Mouse (Mus musculus) midbrain, embryonic 14.5 days (tissue): ENCODE results near the gene Atg3. TPM values are rescaled to one million over a fixed set of nuclear protein-coding genes. Genes with fewer than 3 reads are reported as not detected.

ENCODE experiments used
- ATAC-seq: fragments of 200-750 bp; cut with Nextera tagmentation; 2 replicates; pipeline ENCODE4 v1.8.0; 2017; ENCODE audit warnings: moderate number of reproducible peaks, moderate library complexity; ENCODE audit not compliant: low FRiP score, low TSS enrichment
- DNase-seq: peaks from one replicate; pipeline ENCODE4 v3.0.0-alpha.2; 2015
- H3K27ac ChIP-seq: fragments of 300-500 bp; sonication (generic); replicated peaks from 2 replicates; pipeline ENCODE4 v1.5.1; 2014; ENCODE audit warnings: mild to moderate bottlenecking, low read depth, low read length, moderate library complexity
- H3K27me3 ChIP-seq: fragments of 300-500 bp; sonication (generic); 2 replicates; pipeline ENCODE4 v1.6.1; 2014; ENCODE audit warnings: low read length, control low read depth, mixed read lengths; ENCODE audit not compliant: control insufficient read depth, insufficient read depth
- H3K36me3 ChIP-seq: fragments of 300-500 bp; sonication (generic); 2 replicates; pipeline ENCODE4 v1.6.1; 2014; ENCODE audit warnings: low read length, control low read depth; ENCODE audit not compliant: control insufficient read depth, insufficient read depth
- H3K4me1 ChIP-seq: fragments of 300-500 bp; sonication (generic); 2 replicates; pipeline ENCODE4 v1.6.1; 2014; ENCODE audit warnings: mild to moderate bottlenecking, antibody characterized with exemption, low read length, control low read depth; ENCODE audit not compliant: control insufficient read depth, insufficient read depth
- H3K4me2 ChIP-seq: fragments of 300-500 bp; sonication (generic); 2 replicates; pipeline ENCODE4 v1.6.1; 2014; ENCODE audit warnings: mild to moderate bottlenecking, low read length, moderate library complexity
- H3K4me3 ChIP-seq: fragments of 300-500 bp; sonication (generic); replicated peaks from 2 replicates; pipeline ENCODE4 v1.5.1; 2014; ENCODE audit warnings: low read depth, low read length
- H3K9ac ChIP-seq: fragments of 300-500 bp; sonication (generic); replicated peaks from 2 replicates; pipeline ENCODE4 v1.6.1; 2014; ENCODE audit warnings: mild to moderate bottlenecking, low read length, moderate library complexity
- H3K9me3 ChIP-seq: fragments of 300-500 bp; sonication (generic); 2 replicates; pipeline ENCODE4 v1.6.1; 2016; ENCODE audit warnings: low read length, control low read depth, mixed read lengths; ENCODE audit not compliant: control insufficient read depth
- WGBS: fragments of 180-500 bp; shearing (Covaris S2); extraction: QIAGEN DNeasy Blood & Tissue Kit; methylation state at CpG from one replicate; pipeline ENCODE4 v1.1.7; 2014; 5-methylcytosine and 5-hydroxymethylcytosine counted together
- polyA plus RNA-seq: library from polyadenylated mRNA; unstranded; fragments of >200 nt; fragmentation: Nextera tagmentation; extraction: Ambion mirVana; gene quantifications from 2 replicates; pipeline ENCODE4 v1.2.1, GENCODE M21; 2014

Gene Atg3
- polyA plus RNA-seq, 1 experiment from 2014 or later = 46.6 TPM

GRCm38 (mm10) chr16:45141711-45142110, 16.9 kb upstream of the Atg3 start:
- 99% methylated on average over 5 of the region's 5 CpGs for WGBS
- Histone ChIP-seq H3K27me3 (no peaks in the 10 kb centered on the region), H3K27ac (no peak overlapping the region), H3K36me3 (peaks cover 71% of the 10 kb centered on the region), H3K4me2 (no peak overlapping the region), H3K9ac (no peak overlapping the region), H3K9me3 (no peaks in the 10 kb centered on the region; the same call in 1 of the 2 replicates), H3K4me3 (no peak overlapping the region), H3K4me1 (no peaks in the 10 kb centered on the region)
- ATAC-seq (no peak), DNase-seq (no peak)

GRCm38 (mm10) chr16:45142565-45142964, 16.0 kb upstream of the Atg3 start:
- Histone ChIP-seq H3K27me3 (no peaks in the 10 kb centered on the region), H3K4me1 (no peaks in the 10 kb centered on the region), H3K36me3 (peaks cover 79% of the 10 kb centered on the region), H3K4me3 (no peak overlapping the region), H3K9ac (no peak overlapping the region), H3K9me3 (no peaks in the 10 kb centered on the region; the same call in 1 of the 2 replicates), H3K4me2 (no peak overlapping the region), H3K27ac (no peak overlapping the region)
- DNase-seq (no peak), ATAC-seq (no peak)
- WGBS = 94% methylated on average over 5 of the region's 5 CpGs

GRCm38 (mm10) chr16:45145119-45145518, 13.5 kb upstream of the Atg3 start:
- ATAC-seq (no peak), DNase-seq (no peak)
- H3K27ac ChIP-seq = no peak overlapping the region
- 94% methylated on average over 6 of the region's 6 CpGs for whole genome bisulfite sequencing
- no peaks in the 10 kb centered on the region for H3K27me3 ChIP-seq
- no peaks in the 10 kb centered on the region for H3K4me1 ChIP-seq
- H3K4me2 ChIP-seq = no peak overlapping the region
- no peak overlapping the region for H3K9ac ChIP-seq
- H3K4me3 ChIP-seq = no peak overlapping the region
- peaks cover 78% of the 10 kb centered on the region for H3K36me3 ChIP-seq
- H3K9me3 ChIP-seq = no peaks in the 10 kb centered on the region

GRCm38 (mm10) chr16:45148488-45149082, 10.0 kb upstream of the Atg3 start:
- H3K27ac ChIP-seq = no peak overlapping the region
- ATAC-seq (no peak), DNase-seq (no peak)
- H3K9me3 ChIP-seq = no peaks in the 10 kb centered on the region
- H3K4me1 ChIP-seq = no peaks in the 10 kb centered on the region
- H3K27me3 ChIP-seq = no peaks in the 10 kb centered on the region
- no peak overlapping the region for H3K4me2 ChIP-seq
- 95% methylated on average over 10 of the region's 10 CpGs for WGBS
- H3K36me3 ChIP-seq = peaks cover 74% of the 10 kb centered on the region
- no peak overlapping the region for H3K4me3 ChIP-seq
- H3K9ac ChIP-seq = no peak overlapping the region

GRCm38 (mm10) chr16:45154741-45155250, 3.8 kb upstream of the Atg3 start:
- Histone ChIP-seq H3K4me1 (peaks cover 13% of the 10 kb centered on the region), H3K27ac (no peak overlapping the region), H3K9ac (no peak overlapping the region), H3K4me3 (no peak overlapping the region), H3K36me3 (peaks cover 34% of the 10 kb centered on the region), H3K27me3 (no peaks in the 10 kb centered on the region), H3K9me3 (no peaks in the 10 kb centered on the region), H3K4me2 (no peak overlapping the region)
- 91% methylated on average over 3 of the region's 3 CpGs for WGBS
- ATAC-seq = no peak
- no peak for DNase-seq

- H3K27ac ChIP-seq = peak overlapping the region; percentile 86
- H3K9me3 ChIP-seq = no peaks in the 10 kb centered on the region
- H3K9ac ChIP-seq = peak overlapping the region; percentile 87
- H3K36me3 ChIP-seq = peaks cover 7% of the 10 kb centered on the region; the same call in 1 of the 2 replicates
- H3K4me1 ChIP-seq = peaks cover 25% of the 10 kb centered on the region
- peak overlapping the region; percentile 92 for H3K4me3 ChIP-seq
- no peaks in the 10 kb centered on the region for H3K27me3 ChIP-seq
- DNase-seq (peak; percentile 88), ATAC-seq (peak; percentile 78)
- WGBS = under 1% methylated on average over 20 of the region's 20 CpGs
- peak overlapping the region; percentile 72 for H3K4me2 ChIP-seq
Measured at GRCm38 (mm10) chr16:45158136-45158521, 456 bp upstream of the Atg3 start.

- WGBS = 7% methylated on average over 11 of the region's 11 CpGs
- ATAC-seq = no peak
Measured at GRCm38 (mm10) chr16:45159389-45159716, 768 bp downstream of the Atg3 start.

GRCm38 (mm10) chr16:45178552-45178951, 20.0 kb downstream of the Atg3 start:
- no peaks in the 10 kb centered on the region for H3K4me1 ChIP-seq
- H3K4me3 ChIP-seq = no peak overlapping the region
- DNase-seq (no peak), ATAC-seq (no peak)
- 80% methylated on average over 2 of the region's 2 CpGs for WGBS
- no peak overlapping the region for H3K27ac ChIP-seq
- no peaks in the 10 kb centered on the region for H3K27me3 ChIP-seq
- no peaks in the 10 kb centered on the region for H3K9me3 ChIP-seq
- H3K4me2 ChIP-seq = no peak overlapping the region
- peaks cover 21% of the 10 kb centered on the region for H3K36me3 ChIP-seq
- H3K9ac ChIP-seq = no peak overlapping the region

More at GRCm38 (mm10) chr16:45159389-45159716, 768 bp downstream of the Atg3 start:
- Histone ChIP-seq H3K36me3 (peaks cover 7% of the 10 kb centered on the region; the same call in 1 of the 2 replicates), H3K9ac (peak overlapping the region; percentile 87), H3K27ac (peak overlapping the region; percentile 86), H3K9me3 (no peaks in the 10 kb centered on the region), H3K4me2 (peak overlapping the region; percentile 72), H3K4me1 (peaks cover 25% of the 10 kb centered on the region), H3K4me3 (peak overlapping the region; percentile 92), H3K27me3 (no peaks in the 10 kb centered on the region)
- no peak for DNase-seq

- Histone ChIP-seq H3K27ac (no peak overlapping the region), H3K4me3 (no peak overlapping the region), H3K9ac (no peak overlapping the region), H3K9me3 (no peaks in the 10 kb centered on the region), H3K27me3 (no peaks in the 10 kb centered on the region), H3K4me2 (no peak overlapping the region), H3K36me3 (peaks cover 22% of the 10 kb centered on the region), H3K4me1 (no peaks in the 10 kb centered on the region)
- no peak for DNase-seq
- no peak for ATAC-seq
- WGBS = 92% methylated on average over 5 of the region's 5 CpGs
Measured at GRCm38 (mm10) chr16:45181824-45182223, 23.2 kb downstream of the Atg3 start.
